Mouse (Mus musculus) cerebellum, postnatal 36 days (tissue): Measurements from ENCODE around the gene Rogdi.

ENCODE experiments used
- DNase-seq, 2 experiments: peaks; one replicate each; pipeline ENCODE4 v3.0.0; 2021 to 2022; ENCODE audit warnings: mixed read lengths in 2 of 2

Gene Rogdi

GRCm38 (mm10) chr16:4984717-4985116 is 28.6 kb downstream of the Rogdi start:
- DNase-seq, result no peak

GRCm38 (mm10) chr16:4979755-4980380 is 33.5 kb downstream of the Rogdi start:
- DNase-seq, result peak in 1 of 2 experiments; percentile 29

- no peak for DNase-seq
Observed at GRCm38 (mm10) chr16:4978275-4979051, 34.9 kb downstream of the Rogdi start.

- DNase-seq, result peak; percentile 53 to 63
Observed at GRCm38 (mm10) chr16:4976180-4976579, 37.2 kb downstream of the Rogdi start.

GRCm38 (mm10) chr16:4974521-4974920 is 38.8 kb downstream of the Rogdi start:
- peak; percentile 61 to 63 for DNase-seq

- no peak for DNase-seq
Observed at GRCm38 (mm10) chr16:4971626-4972025, 41.7 kb downstream of the Rogdi start.

- DNase-seq, result no peak
Observed at GRCm38 (mm10) chr16:4969055-4969843, 44.1 kb downstream of the Rogdi start.

- no peak for DNase-seq
Observed at GRCm38 (mm10) chr16:4968426-4968825, 44.9 kb downstream of the Rogdi start.

GRCm38 (mm10) chr16:4965392-4966129 is 47.8 kb downstream of the Rogdi start:
- DNase-seq, result peak in 1 of 2 experiments; percentile 46

- no peak for DNase-seq
Observed at GRCm38 (mm10) chr16:4964731-4965391, 48.5 kb downstream of the Rogdi start.

- DNase-seq, result peak; percentile 98 to 99
Observed at GRCm38 (mm10) chr16:4963797-4964709, 49.3 kb downstream of the Rogdi start, which contains the start of gene Anks3. TSS of gene Anks3 (minus strand) at chr16:4964205.

GRCm38 (mm10) chr16:4963346-4963745 is 50.0 kb downstream of the Rogdi start:
- DNase-seq, result no peak

GRCm38 (mm10) chr16:4960260-4960659 is 53.1 kb downstream of the Rogdi start:
- no peak for DNase-seq
